Mouse (Mus musculus) lung, adult 18-20 months (tissue): ENCODE data around the gene Mrtfa.

ENCODE experiments used
- DNase-seq, 2 experiments: peaks; one replicate each; pipeline ENCODE4 v3.0.0; 2022; ENCODE audit warnings: mixed read lengths in 2 of 2

The Mrtfa gene

GRCm38 (mm10) chr15:81154846-81155624, 35.5 kb downstream of the Mrtfa start:
- DNase-seq = no peak

GRCm38 (mm10) chr15:81141956-81142576, 48.5 kb downstream of the Mrtfa start:
- no peak for DNase-seq

- DNase-seq = no peak
Observed at GRCm38 (mm10) chr15:81140004-81140403, 50.6 kb downstream of the Mrtfa start.

GRCm38 (mm10) chr15:81137298-81137697, 53.3 kb downstream of the Mrtfa start:
- peak in 1 of 2 experiments; percentile 9 for DNase-seq

GRCm38 (mm10) chr15:81133781-81134180, 56.8 kb downstream of the Mrtfa start:
- no peak for DNase-seq

- DNase-seq = no peak
Observed at GRCm38 (mm10) chr15:81131152-81131551, 59.4 kb downstream of the Mrtfa start.

GRCm38 (mm10) chr15:81129970-81130369, 60.6 kb downstream of the Mrtfa start:
- DNase-seq = no peak

GRCm38 (mm10) chr15:81128155-81128838, 62.3 kb downstream of the Mrtfa start:
- no peak for DNase-seq

- DNase-seq = peak in 1 of 2 experiments; percentile 7
Observed at GRCm38 (mm10) chr15:81124282-81124681, 66.3 kb downstream of the Mrtfa start.

GRCm38 (mm10) chr15:81123122-81123521, 67.4 kb downstream of the Mrtfa start:
- no peak for DNase-seq

GRCm38 (mm10) chr15:81122535-81122934, 68.0 kb downstream of the Mrtfa start:
- no peak for DNase-seq

- DNase-seq = no peak
Observed at GRCm38 (mm10) chr15:81122078-81122477, 68.5 kb downstream of the Mrtfa start.

- no peak for DNase-seq
Observed at GRCm38 (mm10) chr15:81120946-81121345, 69.6 kb downstream of the Mrtfa start.

GRCm38 (mm10) chr15:81120140-81120539, 70.4 kb downstream of the Mrtfa start:
- DNase-seq = peak in 1 of 2 experiments; percentile 2

- no peak for DNase-seq
Observed at GRCm38 (mm10) chr15:81118226-81118625, 72.3 kb downstream of the Mrtfa start.

GRCm38 (mm10) chr15:81112589-81112988, 78.0 kb downstream of the Mrtfa start:
- peak; percentile 36 to 43 for DNase-seq

GRCm38 (mm10) chr15:81110315-81110714, 80.2 kb downstream of the Mrtfa start:
- no peak for DNase-seq

- peak in 1 of 2 experiments; percentile 12 for DNase-seq
Observed at GRCm38 (mm10) chr15:81105962-81106361, 84.6 kb downstream of the Mrtfa start.

- peak; percentile 60 to 69 for DNase-seq
Observed at GRCm38 (mm10) chr15:81104585-81105259, 85.8 kb downstream of the Mrtfa start.

GRCm38 (mm10) chr15:81103500-81103899, 87.1 kb downstream of the Mrtfa start:
- DNase-seq = no peak

GRCm38 (mm10) chr15:81102274-81102879, 88.2 kb downstream of the Mrtfa start:
- no peak for DNase-seq

- no peak for DNase-seq
Observed at GRCm38 (mm10) chr15:81101316-81101715, 89.2 kb downstream of the Mrtfa start.

- no peak for DNase-seq
Observed at GRCm38 (mm10) chr15:81099269-81099668, 91.3 kb downstream of the Mrtfa start.
